Mouse (Mus musculus): Measurements from ENCODE around the gene Ola1. TPM values are rescaled to one million over a fixed set of nuclear protein-coding genes. Genes with fewer than 3 reads are reported as not detected.

Gene Ola1
- polyA plus RNA-seq, 1 experiment from 2014 or later, result 109 TPM

DNA sequence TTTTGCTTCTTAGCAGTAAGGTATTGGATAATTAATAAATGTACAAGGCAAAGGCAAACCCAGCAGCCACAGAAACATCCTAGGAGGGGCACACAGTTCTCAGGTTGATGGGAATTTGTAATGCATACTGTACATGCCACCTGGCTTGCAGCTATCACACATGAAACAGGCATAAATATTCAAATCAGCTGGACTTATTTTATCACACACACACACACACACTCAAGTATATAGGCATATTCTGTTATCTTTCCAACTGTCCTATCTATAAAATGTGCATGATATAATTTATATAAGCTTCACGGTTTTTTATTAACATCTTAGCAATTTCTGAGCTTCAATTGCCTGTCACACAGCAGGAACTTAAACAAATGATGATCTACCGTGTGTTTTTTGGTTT is 85.8 kb downstream of the Ola1 start:
- no peak overlapping the region for H3K9ac ChIP-seq (ENCODE audit: low read depth, low read length)
- 83% methylated on average over 2 of the region's 2 CpGs for WGBS
- H3K4me1 ChIP-seq (replicated peaks; ENCODE audit: control insufficient read depth, insufficient read depth, low read length), result no peaks in the 10 kb centered on the region
- H3K27ac ChIP-seq (ENCODE audit: low read depth, low read length), result no peak overlapping the region
- no peaks in the 10 kb centered on the region for H3K36me3 ChIP-seq (ENCODE audit: control insufficient read depth, insufficient read depth, low read length)
- H3K27me3 ChIP-seq (replicated peaks; ENCODE audit: control insufficient read depth, insufficient read depth, low read length), result no peaks in the 10 kb centered on the region
- DNase-seq (ENCODE audit: low spot score) (no peak), ATAC-seq (replicated peaks; ENCODE audit: low FRiP score) (peak; percentile 58; the same call in 1 of the 2 replicates)
- H3K4me3 ChIP-seq (ENCODE audit: low read depth, low read length), result no peak overlapping the region
- H3K4me2 ChIP-seq, result no peak overlapping the region
- no peaks in the 10 kb centered on the region for H3K9me3 ChIP-seq (ENCODE audit: control insufficient read depth, low read length)

DNA sequence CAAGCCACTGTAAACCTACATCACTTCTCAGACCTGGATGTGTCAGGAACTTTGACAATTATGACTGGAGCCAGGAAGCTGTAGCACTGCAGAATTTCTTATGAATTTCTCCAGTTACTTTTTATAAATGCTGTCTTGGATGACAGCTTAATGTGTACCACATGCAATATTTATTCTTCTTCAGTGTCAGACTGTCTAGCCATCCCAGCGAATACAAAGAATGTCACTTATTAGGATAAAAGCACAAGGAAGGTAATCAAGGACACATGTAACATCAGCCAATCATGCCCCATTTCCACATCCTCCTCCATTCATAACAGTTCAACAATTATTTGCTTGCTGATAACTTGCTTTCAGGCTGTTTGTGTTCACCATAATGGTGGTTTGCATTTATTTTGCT is 91.0 kb downstream of the Ola1 start:
- Histone ChIP-seq H3K4me1 (replicated peaks; ENCODE audit: control insufficient read depth, insufficient read depth, low read length) (no peaks in the 10 kb centered on the region), H3K36me3 (ENCODE audit: control insufficient read depth, insufficient read depth, low read length) (no peaks in the 10 kb centered on the region), H3K4me2 (no peak overlapping the region), H3K9me3 (ENCODE audit: control insufficient read depth, low read length) (no peaks in the 10 kb centered on the region), H3K27me3 (replicated peaks; ENCODE audit: control insufficient read depth, insufficient read depth, low read length) (no peaks in the 10 kb centered on the region), H3K4me3 (ENCODE audit: low read depth, low read length) (no peak overlapping the region), H3K27ac (ENCODE audit: low read depth, low read length) (no peak overlapping the region), H3K9ac (ENCODE audit: low read depth, low read length) (no peak overlapping the region)
- DNase-seq (ENCODE audit: low spot score) (no peak), ATAC-seq (replicated peaks; ENCODE audit: low FRiP score) (no peak)
- 81% methylated on average over 1 of the region's 1 CpGs for WGBS

DNA sequence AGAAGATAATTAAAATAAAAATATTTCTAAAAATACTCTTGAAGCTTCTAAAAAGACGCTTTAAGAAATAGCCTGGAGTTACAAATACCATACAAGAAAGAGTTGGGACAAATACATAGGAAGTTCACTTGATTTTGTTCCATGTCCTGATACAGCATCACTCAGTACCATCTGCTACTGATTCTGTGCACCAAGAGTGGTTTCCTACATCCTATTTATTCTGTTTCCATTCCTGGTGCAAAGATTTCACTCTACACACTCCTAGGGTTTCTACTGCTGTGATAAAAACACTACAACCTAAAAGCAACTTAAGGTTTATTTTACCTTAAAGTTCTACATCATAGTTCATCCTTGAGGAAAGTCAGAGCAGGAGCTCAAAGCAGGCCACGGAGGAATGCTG is 99.9 kb downstream of the Ola1 start:
- WGBS, result 90% methylated on average over 2 of the region's 2 CpGs
- no peaks in the 10 kb centered on the region for H3K4me1 ChIP-seq (replicated peaks; ENCODE audit: control insufficient read depth, insufficient read depth, low read length)
- H3K4me3 ChIP-seq (ENCODE audit: low read depth, low read length), result no peak overlapping the region
- no peaks in the 10 kb centered on the region for H3K36me3 ChIP-seq (ENCODE audit: control insufficient read depth, insufficient read depth, low read length)
- no peak for ATAC-seq (replicated peaks; ENCODE audit: low FRiP score)
- H3K27me3 ChIP-seq (replicated peaks; ENCODE audit: control insufficient read depth, insufficient read depth, low read length), result no peaks in the 10 kb centered on the region
- H3K4me2 ChIP-seq, result no peak overlapping the region
- H3K9ac ChIP-seq (ENCODE audit: low read depth, low read length), result no peak overlapping the region
- H3K9me3 ChIP-seq (ENCODE audit: control insufficient read depth, low read length), result no peaks in the 10 kb centered on the region
- DNase-seq (ENCODE audit: low spot score), result no peak
- H3K27ac ChIP-seq (ENCODE audit: low read depth, low read length), result no peak overlapping the region

DNA sequence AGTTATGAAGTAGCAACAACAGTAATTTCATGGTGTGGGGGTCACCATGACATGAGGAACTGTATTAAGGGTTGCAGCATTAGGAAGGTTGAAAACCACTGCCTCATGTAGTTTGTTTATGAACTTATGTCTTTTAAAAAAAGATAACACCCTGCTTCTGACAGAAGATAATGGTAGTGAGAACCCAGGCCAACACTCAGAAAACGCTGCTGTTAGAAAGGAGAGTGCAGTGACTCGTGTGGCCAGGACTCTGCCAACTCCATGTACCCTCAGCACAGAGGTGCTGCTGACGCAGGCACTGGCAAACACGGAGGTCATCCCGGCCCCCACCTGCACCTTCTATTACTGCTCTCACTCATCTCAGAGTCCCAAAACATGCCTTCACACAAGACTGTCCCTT is 111.6 kb downstream of the Ola1 start:
- Histone ChIP-seq H3K4me1 (replicated peaks; ENCODE audit: control insufficient read depth, insufficient read depth, low read length) (no peaks in the 10 kb centered on the region), H3K9me3 (ENCODE audit: control insufficient read depth, low read length) (no peaks in the 10 kb centered on the region), H3K4me3 (ENCODE audit: low read depth, low read length) (no peak overlapping the region), H3K36me3 (ENCODE audit: control insufficient read depth, insufficient read depth, low read length) (no peaks in the 10 kb centered on the region), H3K27ac (ENCODE audit: low read depth, low read length) (no peak overlapping the region), H3K27me3 (replicated peaks; ENCODE audit: control insufficient read depth, insufficient read depth, low read length) (no peaks in the 10 kb centered on the region), H3K4me2 (no peak overlapping the region), H3K9ac (ENCODE audit: low read depth, low read length) (no peak overlapping the region)
- 78% methylated on average over 5 of the region's 5 CpGs for whole genome bisulfite sequencing
- DNase-seq (ENCODE audit: low spot score) (no peak), ATAC-seq (replicated peaks; ENCODE audit: low FRiP score) (no peak)

DNA sequence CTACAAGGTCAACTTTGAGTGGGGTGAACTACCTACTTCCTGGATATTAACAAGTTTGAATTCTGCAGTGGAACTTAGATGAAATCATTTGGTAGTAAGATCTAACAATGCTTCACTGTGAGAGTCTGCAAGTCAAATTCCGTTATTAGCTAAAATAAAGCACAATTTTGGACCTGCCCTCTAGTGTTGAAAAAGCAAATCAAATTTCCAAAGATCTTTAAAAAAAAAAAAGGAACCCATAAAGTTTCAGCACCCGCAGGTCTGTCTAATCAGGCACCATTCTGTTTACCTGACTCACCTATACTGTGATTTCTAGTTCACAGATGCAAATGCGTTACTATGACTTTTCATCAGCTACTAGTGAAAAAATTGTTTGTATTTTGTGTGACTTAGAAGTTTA is 122.2 kb downstream of the Ola1 start:
- WGBS, result 83% methylated on average over 3 of the region's 3 CpGs

DNA sequence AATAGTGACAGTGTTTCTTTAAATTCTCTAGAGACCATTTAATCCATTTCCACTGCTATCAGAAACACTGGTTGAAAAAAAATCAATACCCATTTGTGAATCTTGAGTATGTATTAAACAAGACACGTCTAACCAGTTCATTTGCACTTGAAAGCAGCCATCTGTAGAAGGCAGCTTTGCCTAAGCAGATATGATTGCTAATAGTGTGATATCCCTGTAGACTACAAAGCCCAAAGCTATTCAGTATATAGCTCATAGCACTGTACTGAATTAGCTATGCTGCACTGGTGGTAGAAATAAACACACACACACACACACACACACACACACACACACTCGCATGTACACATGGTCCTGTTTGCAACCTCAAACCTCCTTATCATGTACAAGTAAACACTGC is 123.4 kb downstream of the Ola1 start:
- Histone ChIP-seq H3K9me3 (ENCODE audit: control insufficient read depth, low read length) (no peaks in the 10 kb centered on the region), H3K4me1 (replicated peaks; ENCODE audit: control insufficient read depth, insufficient read depth, low read length) (peaks cover 4% of the 10 kb centered on the region), H3K36me3 (ENCODE audit: control insufficient read depth, insufficient read depth, low read length) (no peaks in the 10 kb centered on the region), H3K27me3 (replicated peaks; ENCODE audit: control insufficient read depth, insufficient read depth, low read length) (no peaks in the 10 kb centered on the region), H3K4me2 (no peak overlapping the region), H3K9ac (ENCODE audit: low read depth, low read length) (no peak overlapping the region), H3K4me3 (ENCODE audit: low read depth, low read length) (no peak overlapping the region), H3K27ac (ENCODE audit: low read depth, low read length) (no peak overlapping the region)
- no peak for ATAC-seq (replicated peaks; ENCODE audit: low FRiP score)
- WGBS, result 76% methylated on average over 2 of the region's 2 CpGs
- DNase-seq (ENCODE audit: low spot score), result no peak

More for the DNA sequence above, 122.2 kb downstream of the Ola1 start:
- no peak overlapping the region for H3K9ac ChIP-seq (ENCODE audit: low read depth, low read length)
- no peak overlapping the region for H3K27ac ChIP-seq (ENCODE audit: low read depth, low read length)
- no peak for ATAC-seq (replicated peaks; ENCODE audit: low FRiP score)
- H3K36me3 ChIP-seq (ENCODE audit: control insufficient read depth, insufficient read depth, low read length), result no peaks in the 10 kb centered on the region
- H3K4me3 ChIP-seq (ENCODE audit: low read depth, low read length), result no peak overlapping the region
- peaks cover 4% of the 10 kb centered on the region for H3K4me1 ChIP-seq (replicated peaks; ENCODE audit: control insufficient read depth, insufficient read depth, low read length)
- H3K4me2 ChIP-seq, result no peak overlapping the region
- no peaks in the 10 kb centered on the region for H3K9me3 ChIP-seq (ENCODE audit: control insufficient read depth, low read length)
- no peaks in the 10 kb centered on the region for H3K27me3 ChIP-seq (replicated peaks; ENCODE audit: control insufficient read depth, insufficient read depth, low read length)
- DNase-seq (ENCODE audit: low spot score), result no peak

DNA sequence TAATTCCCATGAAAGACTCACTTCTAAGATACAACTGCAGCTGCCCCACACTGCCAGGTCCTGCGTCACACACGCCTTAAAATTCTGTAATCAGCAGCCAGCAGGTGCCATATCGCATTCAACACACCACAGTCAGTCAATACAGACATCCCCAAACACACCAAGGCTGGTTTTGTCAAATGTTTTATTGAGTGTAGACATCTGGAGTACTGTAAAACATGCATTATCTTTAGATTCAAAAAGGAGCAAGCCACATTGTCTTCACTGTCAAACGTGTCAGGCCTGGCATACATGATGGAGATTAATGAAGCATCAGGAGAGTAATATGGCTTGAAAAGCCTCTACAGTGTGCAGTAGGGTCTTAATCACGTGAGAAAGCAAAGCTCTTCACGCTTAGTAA is 125.7 kb downstream of the Ola1 start:
- WGBS, result 66% methylated on average over 6 of the region's 6 CpGs
- no peaks in the 10 kb centered on the region for H3K27me3 ChIP-seq (replicated peaks; ENCODE audit: control insufficient read depth, insufficient read depth, low read length)
- H3K9me3 ChIP-seq (ENCODE audit: control insufficient read depth, low read length), result no peaks in the 10 kb centered on the region
- H3K4me1 ChIP-seq (replicated peaks; ENCODE audit: control insufficient read depth, insufficient read depth, low read length), result peaks cover 4% of the 10 kb centered on the region
- H3K4me3 ChIP-seq (ENCODE audit: low read depth, low read length), result no peak overlapping the region
- H3K27ac ChIP-seq (ENCODE audit: low read depth, low read length), result peak overlapping the region; percentile 58
- DNase-seq (ENCODE audit: low spot score) (no peak), ATAC-seq (replicated peaks; ENCODE audit: low FRiP score) (peak; percentile 98)
- H3K4me2 ChIP-seq, result no peak overlapping the region; the same call in 1 of the 2 replicates
- H3K36me3 ChIP-seq (ENCODE audit: control insufficient read depth, insufficient read depth, low read length), result no peaks in the 10 kb centered on the region
- H3K9ac ChIP-seq (ENCODE audit: low read depth, low read length), result peak overlapping the region; percentile 8; the same call in 1 of the 2 replicates

DNA sequence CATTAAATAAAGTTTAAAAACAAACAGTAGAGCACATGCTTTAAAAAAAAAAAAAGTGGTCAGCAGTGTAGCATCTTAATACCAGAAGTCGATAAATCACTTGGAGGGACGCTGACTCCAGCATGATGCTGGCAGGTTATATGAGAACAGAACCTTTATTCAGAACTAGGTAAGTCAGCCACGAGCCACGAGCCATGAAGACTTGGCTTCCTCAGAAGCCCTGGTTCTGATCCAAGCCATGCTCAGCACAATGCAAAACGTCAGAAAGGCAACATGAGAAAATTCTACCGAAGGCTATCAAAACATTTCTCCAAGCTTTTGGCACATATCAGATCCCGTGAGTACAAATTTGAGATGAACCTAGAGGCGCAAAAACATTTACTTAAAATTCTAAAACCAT is 127.4 kb downstream of the Ola1 start:
- WGBS, result 91% methylated on average over 8 of the region's 8 CpGs
- Histone ChIP-seq H3K27ac (ENCODE audit: low read depth, low read length) (no peak overlapping the region), H3K4me3 (ENCODE audit: low read depth, low read length) (no peak overlapping the region), H3K9me3 (ENCODE audit: control insufficient read depth, low read length) (no peaks in the 10 kb centered on the region), H3K4me1 (replicated peaks; ENCODE audit: control insufficient read depth, insufficient read depth, low read length) (peaks cover 4% of the 10 kb centered on the region), H3K36me3 (ENCODE audit: control insufficient read depth, insufficient read depth, low read length) (no peaks in the 10 kb centered on the region), H3K4me2 (no peak overlapping the region), H3K9ac (ENCODE audit: low read depth, low read length) (no peak overlapping the region), H3K27me3 (replicated peaks; ENCODE audit: control insufficient read depth, insufficient read depth, low read length) (no peaks in the 10 kb centered on the region)
- DNase-seq (ENCODE audit: low spot score) (no peak), ATAC-seq (replicated peaks; ENCODE audit: low FRiP score) (no peak)

DNA sequence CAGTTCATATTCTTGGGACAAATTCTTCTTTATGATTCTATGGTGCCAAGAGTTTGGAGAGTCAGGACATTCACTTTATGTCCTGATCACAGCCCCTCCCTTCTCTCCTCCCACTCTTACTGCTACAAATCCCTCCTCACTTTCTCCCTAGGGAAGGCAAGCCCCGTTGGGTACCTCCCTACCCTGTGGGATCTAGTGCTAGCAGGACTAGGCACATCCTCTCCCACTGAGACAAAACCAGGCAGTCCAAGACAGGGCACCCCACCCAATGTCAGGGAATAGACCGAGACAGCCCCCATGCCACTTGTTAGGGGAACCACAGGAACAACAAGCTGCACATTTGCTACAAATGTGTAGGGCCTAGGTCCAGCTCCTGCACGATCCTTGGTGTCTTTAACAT is 131.1 kb downstream of the Ola1 start:
- ATAC-seq (replicated peaks; ENCODE audit: low FRiP score) (no peak), DNase-seq (ENCODE audit: low spot score) (no peak)
- Histone ChIP-seq H3K9me3 (ENCODE audit: control insufficient read depth, low read length) (no peaks in the 10 kb centered on the region), H3K4me1 (replicated peaks; ENCODE audit: control insufficient read depth, insufficient read depth, low read length) (peaks cover 8% of the 10 kb centered on the region), H3K27me3 (replicated peaks; ENCODE audit: control insufficient read depth, insufficient read depth, low read length) (no peaks in the 10 kb centered on the region), H3K9ac (ENCODE audit: low read depth, low read length) (no peak overlapping the region), H3K27ac (ENCODE audit: low read depth, low read length) (no peak overlapping the region), H3K4me3 (ENCODE audit: low read depth, low read length) (no peak overlapping the region), H3K36me3 (ENCODE audit: control insufficient read depth, insufficient read depth, low read length) (no peaks in the 10 kb centered on the region), H3K4me2 (no peak overlapping the region)
- 69% methylated on average over 3 of the region's 3 CpGs for WGBS
